Mouse (Mus musculus) G1E-ER4 (cell line): ENCODE measurements around the gene Gm9918. TPM values are rescaled to one million over a fixed set of nuclear protein-coding genes. Genes with fewer than 3 reads are reported as not detected.

Experiments
- GATA1 ChIP-seq: IDR thresholded peaks from one replicate; pipeline ENCODE4 v1.8.0; 2012; ENCODE audit warnings: low read length, inconsistent platforms
- polyA plus RNA-seq: library from polyadenylated mRNA; stranded (reverse); fragments of >175 nt; gene quantifications from 2 replicates; pipeline ENCODE4 v1.2.3, GENCODE M21; 2012

Gene Gm9918
- polyA plus RNA-seq, 1 experiment, result not detected

- TF ChIP-seq GATA1, result no peak
Observed at GRCm38 (mm10) chr15:102242404-102243228, 27.7 kb upstream of the Gm9918 start.

- TF ChIP-seq GATA1, result no peak
Observed at GRCm38 (mm10) chr15:102243229-102244190, 26.9 kb upstream of the Gm9918 start.

GRCm38 (mm10) chr15:102244306-102245191, 25.8 kb upstream of the Gm9918 start:
- no peak for TF ChIP-seq GATA1

- TF ChIP-seq GATA1, result no peak
Observed at GRCm38 (mm10) chr15:102245461-102245881, 24.9 kb upstream of the Gm9918 start.

- TF ChIP-seq GATA1, result no peak
Observed at GRCm38 (mm10) chr15:102245891-102246741, 24.2 kb upstream of the Gm9918 start.

GRCm38 (mm10) chr15:102246866-102247251, 23.5 kb upstream of the Gm9918 start:
- no peak for TF ChIP-seq GATA1

- no peak for TF ChIP-seq GATA1
Observed at GRCm38 (mm10) chr15:102247252-102248130, 22.9 kb upstream of the Gm9918 start.

- TF ChIP-seq GATA1, result no peak
Observed at GRCm38 (mm10) chr15:102248131-102248811, 22.1 kb upstream of the Gm9918 start.

GRCm38 (mm10) chr15:102248812-102249191, 21.6 kb upstream of the Gm9918 start:
- TF ChIP-seq GATA1, result no peak

- TF ChIP-seq GATA1, result no peak
Observed at GRCm38 (mm10) chr15:102249251-102249691, 21.1 kb upstream of the Gm9918 start.

GRCm38 (mm10) chr15:102249967-102250366, 20.4 kb upstream of the Gm9918 start:
- TF ChIP-seq GATA1, result no peak

- no peak for TF ChIP-seq GATA1
Observed at GRCm38 (mm10) chr15:102250521-102250920, 19.8 kb upstream of the Gm9918 start.
